Mouse (Mus musculus): ENCODE measurements around the gene Tpbpb. TPM values are rescaled to one million over a fixed set of nuclear protein-coding genes. Genes with fewer than 3 reads are reported as not detected.

Tpbpb gene
- polyA plus RNA-seq, 1 experiment from 2014 or later: not detected

DNA sequence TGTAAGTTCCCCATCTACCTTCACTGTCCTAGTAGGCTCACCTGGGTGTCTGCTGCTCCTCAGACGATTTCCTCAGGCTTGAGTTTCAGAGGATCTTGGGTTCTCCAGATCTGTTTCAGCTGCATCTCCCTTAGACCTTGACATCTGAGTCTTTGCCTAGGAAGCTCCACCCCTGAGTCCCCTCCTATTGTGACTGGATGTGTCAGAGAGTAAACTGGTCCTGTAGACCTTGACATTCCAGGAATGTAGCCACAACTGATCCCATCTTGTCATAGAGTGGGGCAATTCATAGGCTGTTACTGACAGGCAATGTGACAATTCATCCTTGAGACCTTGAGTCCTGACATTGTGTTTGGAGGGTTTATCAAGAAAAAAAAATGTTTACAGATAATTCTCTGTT, 40.4 kb downstream of the Tpbpb start, which contains the start of gene 4930486L24Rik:
TSS of gene 4930486L24Rik (minus strand) at position 195 of the 400 bp plus-strand sequence.
- Histone ChIP-seq H3K9me3 (ENCODE audit: control insufficient read depth, low read depth, low read length) (no peaks in the 10 kb centered on the region), H3K36me3 (ENCODE audit: control insufficient read depth, insufficient read depth, low read length) (no peaks in the 10 kb centered on the region), H3K27me3 (ENCODE audit: control insufficient read depth, insufficient read depth, low read length) (no peaks in the 10 kb centered on the region), H3K4me3 (ENCODE audit: low read depth, low read length) (no peak within 1 kb of the TSS), H3K27ac (ENCODE audit: low read length) (no peak within 1 kb of the TSS), H3K4me1 (ENCODE audit: control insufficient read depth, insufficient read depth, low read length) (no peaks in the 10 kb centered on the region), H3K9ac (replicated peaks; ENCODE audit: low read depth, low read length) (no peak within 1 kb of the TSS), H3K4me2 (replicated peaks; ENCODE audit: low read depth, low read length) (no peak within 1 kb of the TSS)
- WGBS: 68% methylated on average over 1 of the region's 1 CpGs
- ATAC-seq (ENCODE audit: insufficient number of reproducible peaks, insufficient read depth, low FRiP score, low read depth): no peak

Other genes starting within 250 kb of the Tpbpb start
- gene BC051665, start 118.5 kb downstream of the Tpbpb start, polyA plus RNA-seq (2014; fragmentation: Nextera tagmentation; extraction: Ambion mirVana): not detected in 2 replicates
- not detected in 2 replicates for gene Ctsll3, start 102.0 kb downstream of the Tpbpb start, polyA plus RNA-seq (2014; fragmentation: Nextera tagmentation; extraction: Ambion mirVana)
- not detected in 2 replicates for gene 4930486L24Rik, start 40.4 kb downstream of the Tpbpb start, polyA plus RNA-seq (2014; fragmentation: Nextera tagmentation; extraction: Ambion mirVana)
- 0.20 TPM in 1 of 2 replicates, not detected in the other for gene Gm49392, start 8.0 kb downstream of the Tpbpb start, polyA plus RNA-seq (2014; fragmentation: Nextera tagmentation; extraction: Ambion mirVana)
- 3.8 and 4.6 TPM in 2 replicates for gene Ctla2b, start 7.4 kb downstream of the Tpbpb start, polyA plus RNA-seq (2014; fragmentation: Nextera tagmentation; extraction: Ambion mirVana)
- gene Gm49393, start 30.7 kb upstream of the Tpbpb start, polyA plus RNA-seq (2014; fragmentation: Nextera tagmentation; extraction: Ambion mirVana): not detected in 2 replicates
- 1.2 and 1.6 TPM in 2 replicates for gene Gm49391, start 31.7 kb upstream of the Tpbpb start, polyA plus RNA-seq (2014; fragmentation: Nextera tagmentation; extraction: Ambion mirVana)
- 25.5 and 28.8 TPM in 2 replicates for gene Ctla2a, start 31.7 kb upstream of the Tpbpb start, polyA plus RNA-seq (2014; fragmentation: Nextera tagmentation; extraction: Ambion mirVana)
- gene Tpbpa, start 37.1 kb upstream of the Tpbpb start, polyA plus RNA-seq (2014; fragmentation: Nextera tagmentation; extraction: Ambion mirVana): not detected in 2 replicates
- not detected in 2 replicates for gene Ctsj, start 101.1 kb upstream of the Tpbpb start, polyA plus RNA-seq (2014; fragmentation: Nextera tagmentation; extraction: Ambion mirVana)
- not detected in 2 replicates for gene Ctsq, start 135.8 kb upstream of the Tpbpb start, polyA plus RNA-seq (2014; fragmentation: Nextera tagmentation; extraction: Ambion mirVana)